Mouse (Mus musculus): Measurements from ENCODE around the gene Ppard. TPM values are rescaled to one million over a fixed set of nuclear protein-coding genes. Genes with fewer than 3 reads are reported as not detected.
"Not testable (repeated sequence)": the region's sequence is repeated elsewhere in the genome, so short reads cannot be mapped to it uniquely, and the experiment has no call there.

The Ppard gene
- polyA plus RNA-seq, 1 experiment from 2014 or later, result 0.77 TPM

- no peak for ATAC-seq (ENCODE audit: low read depth)
- Histone ChIP-seq H3K9me3 (replicated peaks; ENCODE audit: control insufficient read depth, low read length) (no peaks in the 10 kb centered on the region), H3K36me3 (ENCODE audit: control insufficient read depth, insufficient read depth) (peaks cover 11% of the 10 kb centered on the region), H3K4me3 (ENCODE audit: low read depth, low read length) (peak overlapping the region; percentile 83), H3K27me3 (ENCODE audit: control insufficient read depth, insufficient read depth, low read depth, low read length) (no peaks in the 10 kb centered on the region), H3K4me2 (ENCODE audit: low read depth, low read length) (peak overlapping the region; percentile 92), H3K27ac (ENCODE audit: low read length) (peak overlapping the region; percentile 90), H3K4me1 (ENCODE audit: control insufficient read depth, low read depth, low read length) (peaks cover 16% of the 10 kb centered on the region), H3K9ac (ENCODE audit: low read depth, low read length) (peak overlapping the region; percentile 93)
- whole genome bisulfite sequencing (ENCODE audit: insufficient replicate concordance), result 2% methylated on average over 4 of the region's 4 CpGs
These were observed 97.2 kb downstream of the Ppard start for GRCm38 (mm10) chr17:28329503-28330231.

- peaks cover 16% of the 10 kb centered on the region for H3K4me1 ChIP-seq (ENCODE audit: control insufficient read depth, low read depth, low read length)
- ATAC-seq (ENCODE audit: low read depth), result no peak
- H3K9ac ChIP-seq (ENCODE audit: low read depth, low read length), result peak overlapping the region; percentile 93
- no peaks in the 10 kb centered on the region for H3K27me3 ChIP-seq (ENCODE audit: control insufficient read depth, insufficient read depth, low read depth, low read length)
- peak overlapping the region; percentile 90; the same call in 1 of the 2 replicates for H3K27ac ChIP-seq (ENCODE audit: low read length)
- H3K4me2 ChIP-seq (ENCODE audit: low read depth, low read length), result peak overlapping the region; percentile 92
- peaks cover 11% of the 10 kb centered on the region for H3K36me3 ChIP-seq (ENCODE audit: control insufficient read depth, insufficient read depth)
- WGBS (ENCODE audit: insufficient replicate concordance), result 36% methylated on average over 2 of the region's 2 CpGs
- H3K9me3 ChIP-seq (replicated peaks; ENCODE audit: control insufficient read depth, low read length), result no peaks in the 10 kb centered on the region
- peak overlapping the region; percentile 83 for H3K4me3 ChIP-seq (ENCODE audit: low read depth, low read length)
These were observed 97.7 kb downstream of the Ppard start for GRCm38 (mm10) chr17:28330232-28330546.

GRCm38 (mm10) chr17:28330590-28330989 lies 98.1 kb downstream of the Ppard start:
- not testable (repeated sequence) for H3K27ac ChIP-seq (ENCODE audit: low read length); H3K4me3 ChIP-seq (ENCODE audit: low read depth, low read length); H3K9me3 ChIP-seq (replicated peaks; ENCODE audit: control insufficient read depth, low read length); ATAC-seq (ENCODE audit: low read depth); H3K9ac ChIP-seq (ENCODE audit: low read depth, low read length); H3K27me3 ChIP-seq (ENCODE audit: control insufficient read depth, insufficient read depth, low read depth, low read length)
- Histone ChIP-seq H3K36me3 (ENCODE audit: control insufficient read depth, insufficient read depth) (peaks cover 11% of the 10 kb centered on the region), H3K4me1 (ENCODE audit: control insufficient read depth, low read depth, low read length) (peaks cover 16% of the 10 kb centered on the region), H3K4me2 (ENCODE audit: low read depth, low read length) (0 out of 2 replicates have a peak overlapping the region, but pooled peaks have one; percentile 92)
- WGBS (ENCODE audit: insufficient replicate concordance), result 67% methylated on average over 6 of the region's 8 CpGs

GRCm38 (mm10) chr17:28331241-28332112 lies 99.0 kb downstream of the Ppard start:
- no peak overlapping the region for H3K4me3 ChIP-seq (ENCODE audit: low read depth, low read length)
- no peak overlapping the region for H3K4me2 ChIP-seq (ENCODE audit: low read depth, low read length)

GRCm38 (mm10) chr17:28332113-28332914 lies 99.8 kb downstream of the Ppard start:
- no peak for ATAC-seq (ENCODE audit: low read depth)
- Histone ChIP-seq H3K9me3 (replicated peaks; ENCODE audit: control insufficient read depth, low read length) (no peaks in the 10 kb centered on the region), H3K27ac (ENCODE audit: low read length) (no peak overlapping the region), H3K4me2 (ENCODE audit: low read depth, low read length) (no peak overlapping the region), H3K4me1 (ENCODE audit: control insufficient read depth, low read depth, low read length) (peaks cover 16% of the 10 kb centered on the region), H3K27me3 (ENCODE audit: control insufficient read depth, insufficient read depth, low read depth, low read length) (no peaks in the 10 kb centered on the region), H3K4me3 (ENCODE audit: low read depth, low read length) (no peak overlapping the region), H3K9ac (ENCODE audit: low read depth, low read length) (no peak overlapping the region), H3K36me3 (ENCODE audit: control insufficient read depth, insufficient read depth) (peaks cover 11% of the 10 kb centered on the region)
- WGBS (ENCODE audit: insufficient replicate concordance), result 31% methylated on average over 13 of the region's 13 CpGs

More at GRCm38 (mm10) chr17:28331241-28332112, 99.0 kb downstream of the Ppard start:
- H3K9ac ChIP-seq (ENCODE audit: low read depth, low read length), result no peak overlapping the region
- H3K4me1 ChIP-seq (ENCODE audit: control insufficient read depth, low read depth, low read length), result peaks cover 16% of the 10 kb centered on the region
- no peaks in the 10 kb centered on the region for H3K27me3 ChIP-seq (ENCODE audit: control insufficient read depth, insufficient read depth, low read depth, low read length)
- WGBS (ENCODE audit: insufficient replicate concordance), result 23% methylated on average over 7 of the region's 7 CpGs
- no peak for ATAC-seq (ENCODE audit: low read depth)
- no peak overlapping the region for H3K27ac ChIP-seq (ENCODE audit: low read length)
- peaks cover 11% of the 10 kb centered on the region for H3K36me3 ChIP-seq (ENCODE audit: control insufficient read depth, insufficient read depth)
- no peaks in the 10 kb centered on the region for H3K9me3 ChIP-seq (replicated peaks; ENCODE audit: control insufficient read depth, low read length)

- H3K4me1 ChIP-seq (ENCODE audit: control insufficient read depth, low read depth, low read length), result peaks cover 9% of the 10 kb centered on the region
- H3K9me3 ChIP-seq (replicated peaks; ENCODE audit: control insufficient read depth, low read length), result no peaks in the 10 kb centered on the region
- H3K4me3 ChIP-seq (ENCODE audit: low read depth, low read length), result no peak overlapping the region
- ATAC-seq (ENCODE audit: low read depth), result no peak
- 43% methylated on average over 31 of the region's 31 CpGs for WGBS (ENCODE audit: insufficient replicate concordance)
- H3K27ac ChIP-seq (ENCODE audit: low read length), result no peak overlapping the region
- H3K36me3 ChIP-seq (ENCODE audit: control insufficient read depth, insufficient read depth), result peaks cover 11% of the 10 kb centered on the region
- H3K9ac ChIP-seq (ENCODE audit: low read depth, low read length), result no peak overlapping the region
- H3K27me3 ChIP-seq (ENCODE audit: control insufficient read depth, insufficient read depth, low read depth, low read length), result no peaks in the 10 kb centered on the region
- no peak overlapping the region for H3K4me2 ChIP-seq (ENCODE audit: low read depth, low read length)
These were observed 100.5 kb downstream of the Ppard start for GRCm38 (mm10) chr17:28332915-28333546.

- no peaks in the 10 kb centered on the region; the same call in 1 of the 2 replicates for H3K4me1 ChIP-seq (ENCODE audit: control insufficient read depth, low read depth, low read length)
- H3K27me3 ChIP-seq (ENCODE audit: control insufficient read depth, insufficient read depth, low read depth, low read length), result no peaks in the 10 kb centered on the region
- 75% methylated on average over 10 of the region's 10 CpGs for WGBS (ENCODE audit: insufficient replicate concordance)
- ATAC-seq (ENCODE audit: low read depth), result no peak
- no peaks in the 10 kb centered on the region for H3K9me3 ChIP-seq (replicated peaks; ENCODE audit: control insufficient read depth, low read length)
- H3K4me2 ChIP-seq (ENCODE audit: low read depth, low read length), result no peak overlapping the region
- no peak overlapping the region for H3K27ac ChIP-seq (ENCODE audit: low read length)
- H3K36me3 ChIP-seq (ENCODE audit: control insufficient read depth, insufficient read depth), result peaks cover 4% of the 10 kb centered on the region
- no peak overlapping the region for H3K9ac ChIP-seq (ENCODE audit: low read depth, low read length)
- no peak overlapping the region for H3K4me3 ChIP-seq (ENCODE audit: low read depth, low read length)
These were observed 102.8 kb downstream of the Ppard start for GRCm38 (mm10) chr17:28335267-28335666.

GRCm38 (mm10) chr17:28337547-28337946 lies 105.0 kb downstream of the Ppard start:
- 74% methylated on average over 7 of the region's 7 CpGs for WGBS (ENCODE audit: insufficient replicate concordance)
- peaks cover 10% of the 10 kb centered on the region for H3K4me1 ChIP-seq (ENCODE audit: control insufficient read depth, low read depth, low read length)
- no peak for ATAC-seq (ENCODE audit: low read depth)

More at GRCm38 (mm10) chr17:28337547-28337946, 105.0 kb downstream of the Ppard start:
- Histone ChIP-seq H3K27ac (ENCODE audit: low read length) (no peak overlapping the region), H3K9me3 (replicated peaks; ENCODE audit: control insufficient read depth, low read length) (no peaks in the 10 kb centered on the region), H3K9ac (ENCODE audit: low read depth, low read length) (no peak overlapping the region), H3K4me2 (ENCODE audit: low read depth, low read length) (no peak overlapping the region), H3K36me3 (ENCODE audit: control insufficient read depth, insufficient read depth) (no peaks in the 10 kb centered on the region), H3K27me3 (ENCODE audit: control insufficient read depth, insufficient read depth, low read depth, low read length) (no peaks in the 10 kb centered on the region), H3K4me3 (ENCODE audit: low read depth, low read length) (no peak overlapping the region)

Measured in liver, embryonic 16.5 days (tissue).